Mouse (Mus musculus) liver, adult 2 months (tissue): ENCODE measurements around the gene Unc13a.

ENCODE experiments used
- CTCF ChIP-seq: fragments of 200-500 bp; IDR thresholded peaks from 2 replicates; pipeline ENCODE4 v1.5.1; 2011; ENCODE audit warnings: low read depth, low read length, control low read depth
- POLR2A ChIP-seq: fragments of 200-500 bp; IDR thresholded peaks from 2 replicates; pipeline ENCODE4 v1.6.1; 2011; ENCODE audit warnings: low read length, control low read depth; ENCODE audit not compliant: insufficient read depth; ENCODE audit errors: extremely low read depth

DNA sequence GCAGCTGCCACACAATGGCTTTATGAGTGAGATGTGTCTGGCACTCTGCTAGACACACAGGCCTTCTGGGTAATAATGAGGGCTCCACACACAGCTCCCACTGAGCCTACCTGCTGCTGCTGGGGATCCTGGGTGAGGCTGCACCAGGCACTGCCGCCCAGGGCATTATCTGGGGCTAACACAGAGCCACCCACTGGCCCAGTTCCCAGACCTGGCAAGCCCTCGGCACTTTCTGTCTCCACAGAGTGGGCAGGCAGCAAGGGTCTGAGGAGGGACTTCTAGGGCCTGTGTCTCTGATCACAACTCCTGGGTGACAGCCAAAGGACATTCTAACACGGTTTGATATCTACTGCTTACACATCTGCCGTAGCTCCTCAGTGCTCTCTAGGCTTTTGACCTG is 47.7 kb upstream of the Unc13a start:
- TF ChIP-seq POLR2A (no peak), CTCF (no peak)
